Mouse (Mus musculus): Measurements from ENCODE around the gene Ccr8. TPM values are rescaled to one million over a fixed set of nuclear protein-coding genes. Genes with fewer than 3 reads are reported as not detected.
A peak's percentile ranks its signal among the peaks of the same experiment; 100 is the strongest.

Ccr8 gene
- polyA plus RNA-seq, 1 experiment from 2014 or later = not detected

GRCm38 (mm10) chr9:120132980-120133754 lies 41.3 kb downstream of the Ccr8 start:
- H3K4me2 ChIP-seq (ENCODE audit: low read depth) = no peak overlapping the region
- H3K27me3 ChIP-seq (ENCODE audit: control insufficient read depth, insufficient read depth, low read length) = no peaks in the 10 kb centered on the region
- H3K4me3 ChIP-seq (ENCODE audit: low read depth, low read length) = no peak overlapping the region
- H3K9ac ChIP-seq (ENCODE audit: low read length) = no peak overlapping the region
- 37% methylated on average over 8 of the region's 8 CpGs for WGBS
- H3K9me3 ChIP-seq (ENCODE audit: control insufficient read depth, low read length) = no peaks in the 10 kb centered on the region
- peaks cover 9% of the 10 kb centered on the region for H3K36me3 ChIP-seq (ENCODE audit: control insufficient read depth, insufficient read depth, low read length)
- DNase-seq (ENCODE audit: low spot score) (no peak), ATAC-seq (ENCODE audit: insufficient read depth, low FRiP score, low TSS enrichment) (no peak)
- peaks cover 11% of the 10 kb centered on the region for H3K4me1 ChIP-seq (ENCODE audit: control insufficient read depth, insufficient read depth, low read length)
- no peak overlapping the region for H3K27ac ChIP-seq (ENCODE audit: low read depth, low read length)

- DNase-seq (ENCODE audit: low spot score) = no peak
- H3K4me2 ChIP-seq (ENCODE audit: low read depth) = no peak overlapping the region
- 60% methylated on average over 6 of the region's 6 CpGs for WGBS
- H3K4me3 ChIP-seq (ENCODE audit: low read depth, low read length) = no peak overlapping the region
- peaks cover 9% of the 10 kb centered on the region for H3K36me3 ChIP-seq (ENCODE audit: control insufficient read depth, insufficient read depth, low read length)
- ATAC-seq (ENCODE audit: insufficient read depth, low FRiP score, low TSS enrichment) = no peak; the same call in 1 of the 2 replicates
- no peaks in the 10 kb centered on the region for H3K27me3 ChIP-seq (ENCODE audit: control insufficient read depth, insufficient read depth, low read length)
- H3K27ac ChIP-seq (ENCODE audit: low read depth, low read length) = no peak overlapping the region
- H3K9me3 ChIP-seq (ENCODE audit: control insufficient read depth, low read length) = no peaks in the 10 kb centered on the region
- H3K9ac ChIP-seq (ENCODE audit: low read length) = no peak overlapping the region
- peaks cover 5% of the 10 kb centered on the region for H3K4me1 ChIP-seq (ENCODE audit: control insufficient read depth, insufficient read depth, low read length)
Measured at GRCm38 (mm10) chr9:120133755-120134475, 42.0 kb downstream of the Ccr8 start.

GRCm38 (mm10) chr9:120134529-120135160 lies 42.7 kb downstream of the Ccr8 start:
- peaks cover 7% of the 10 kb centered on the region; the same call in 1 of the 2 replicates for H3K36me3 ChIP-seq (ENCODE audit: control insufficient read depth, insufficient read depth, low read length)
- no peak overlapping the region for H3K9ac ChIP-seq (ENCODE audit: low read length)
- H3K4me3 ChIP-seq (ENCODE audit: low read depth, low read length) = no peak overlapping the region
- no peak for DNase-seq (ENCODE audit: low spot score)
- 91% methylated on average over 13 of the region's 13 CpGs for WGBS
- no peaks in the 10 kb centered on the region for H3K9me3 ChIP-seq (ENCODE audit: control insufficient read depth, low read length)
- H3K4me2 ChIP-seq (ENCODE audit: low read depth) = no peak overlapping the region
- no peak overlapping the region for H3K27ac ChIP-seq (ENCODE audit: low read depth, low read length)
- no peaks in the 10 kb centered on the region for H3K4me1 ChIP-seq (ENCODE audit: control insufficient read depth, insufficient read depth, low read length)
- no peaks in the 10 kb centered on the region for H3K27me3 ChIP-seq (ENCODE audit: control insufficient read depth, insufficient read depth, low read length)
- no peak for ATAC-seq (ENCODE audit: insufficient read depth, low FRiP score, low TSS enrichment)

GRCm38 (mm10) chr9:120135454-120135853 lies 43.5 kb downstream of the Ccr8 start:
- 90% methylated on average over 11 of the region's 11 CpGs for WGBS
- no peak for ATAC-seq (ENCODE audit: insufficient read depth, low FRiP score, low TSS enrichment)
- no peak overlapping the region for H3K27ac ChIP-seq (ENCODE audit: low read depth, low read length)

GRCm38 (mm10) chr9:120140652-120141051 lies 48.7 kb downstream of the Ccr8 start:
- Histone ChIP-seq H3K27me3 (ENCODE audit: control insufficient read depth, insufficient read depth, low read length) (no peaks in the 10 kb centered on the region), H3K9me3 (ENCODE audit: control insufficient read depth, low read length) (no peaks in the 10 kb centered on the region), H3K4me1 (ENCODE audit: control insufficient read depth, insufficient read depth, low read length) (no peaks in the 10 kb centered on the region), H3K9ac (ENCODE audit: low read length) (no peak overlapping the region), H3K4me2 (ENCODE audit: low read depth) (no peak overlapping the region), H3K4me3 (ENCODE audit: low read depth, low read length) (no peak overlapping the region), H3K36me3 (ENCODE audit: control insufficient read depth, insufficient read depth, low read length) (no peaks in the 10 kb centered on the region), H3K27ac (ENCODE audit: low read depth, low read length) (no peak overlapping the region)
- ATAC-seq (ENCODE audit: insufficient read depth, low FRiP score, low TSS enrichment) = no peak
- peak; percentile 78 for DNase-seq (ENCODE audit: low spot score)
- 10% methylated on average over 4 of the region's 4 CpGs for WGBS

More at GRCm38 (mm10) chr9:120135454-120135853, 43.5 kb downstream of the Ccr8 start:
- Histone ChIP-seq H3K27me3 (ENCODE audit: control insufficient read depth, insufficient read depth, low read length) (no peaks in the 10 kb centered on the region), H3K9ac (ENCODE audit: low read length) (no peak overlapping the region), H3K4me2 (ENCODE audit: low read depth) (no peak overlapping the region), H3K36me3 (ENCODE audit: control insufficient read depth, insufficient read depth, low read length) (peaks cover 4% of the 10 kb centered on the region; the same call in 1 of the 2 replicates), H3K4me1 (ENCODE audit: control insufficient read depth, insufficient read depth, low read length) (no peaks in the 10 kb centered on the region), H3K9me3 (ENCODE audit: control insufficient read depth, low read length) (no peaks in the 10 kb centered on the region), H3K4me3 (ENCODE audit: low read depth, low read length) (no peak overlapping the region)
- no peak for DNase-seq (ENCODE audit: low spot score)

GRCm38 (mm10) chr9:120144474-120144873 lies 52.6 kb downstream of the Ccr8 start:
- Histone ChIP-seq H3K4me3 (ENCODE audit: low read depth, low read length) (no peak overlapping the region), H3K36me3 (ENCODE audit: control insufficient read depth, insufficient read depth, low read length) (no peaks in the 10 kb centered on the region), H3K4me2 (ENCODE audit: low read depth) (no peak overlapping the region), H3K4me1 (ENCODE audit: control insufficient read depth, insufficient read depth, low read length) (no peaks in the 10 kb centered on the region), H3K9ac (ENCODE audit: low read length) (no peak overlapping the region), H3K9me3 (ENCODE audit: control insufficient read depth, low read length) (no peaks in the 10 kb centered on the region), H3K27me3 (ENCODE audit: control insufficient read depth, insufficient read depth, low read length) (no peaks in the 10 kb centered on the region), H3K27ac (ENCODE audit: low read depth, low read length) (no peak overlapping the region)
- ATAC-seq (ENCODE audit: insufficient read depth, low FRiP score, low TSS enrichment) (no peak), DNase-seq (ENCODE audit: low spot score) (no peak)
- 89% methylated on average over 13 of the region's 13 CpGs for WGBS

Other genes with a start within 250 kb of the Ccr8 start
- gene Wdr48, start 197.2 kb upstream of the Ccr8 start, polyA plus RNA-seq (2014; fragmentation: Nextera tagmentation; extraction: Ambion mirVana) = 61.8 and 67.2 TPM in 2 replicates
- gene Gorasp1, start 154.5 kb upstream of the Ccr8 start, polyA plus RNA-seq (2014; fragmentation: Nextera tagmentation; extraction: Ambion mirVana) = 20.5 and 23.6 TPM in 2 replicates
- 0.23 and 0.34 TPM in 2 replicates for gene Ttc21a, start 154.5 kb upstream of the Ccr8 start, polyA plus RNA-seq (2014; fragmentation: Nextera tagmentation; extraction: Ambion mirVana)
- 1.3 and 1.6 TPM in 2 replicates for gene Csrnp1, start 107.5 kb upstream of the Ccr8 start, polyA plus RNA-seq (2014; fragmentation: Nextera tagmentation; extraction: Ambion mirVana)
- gene Xirp1, start 68.5 kb upstream of the Ccr8 start, polyA plus RNA-seq (2014; fragmentation: Nextera tagmentation; extraction: Ambion mirVana) = 0.32 and 0.33 TPM in 2 replicates
- 2.7 and 2.9 TPM in 2 replicates for gene Cx3cr1, start 22.2 kb upstream of the Ccr8 start, polyA plus RNA-seq (2014; fragmentation: Nextera tagmentation; extraction: Ambion mirVana)
- gene Slc25a38, start 18.3 kb downstream of the Ccr8 start, polyA plus RNA-seq (2014; fragmentation: Nextera tagmentation; extraction: Ambion mirVana) = 35.5 and 35.8 TPM in 2 replicates
- gene Rpsa, start 35.6 kb downstream of the Ccr8 start, polyA plus RNA-seq (2014; fragmentation: Nextera tagmentation; extraction: Ambion mirVana) = 1,461 and 1,514 TPM in 2 replicates
- not detected in 2 replicates for gene Mobp, start 57.6 kb downstream of the Ccr8 start, polyA plus RNA-seq (2014; fragmentation: Nextera tagmentation; extraction: Ambion mirVana)
- 0.88 and 1.4 TPM in 2 replicates for gene Myrip, start 209.4 kb downstream of the Ccr8 start, polyA plus RNA-seq (2014; fragmentation: Nextera tagmentation; extraction: Ambion mirVana)